Mouse (Mus musculus): ENCODE results near the gene Rabggtb. TPM values are rescaled to one million over a fixed set of nuclear protein-coding genes. Genes with fewer than 3 reads are reported as not detected.

Rabggtb gene
- polyA plus RNA-seq, 1 experiment from 2014 or later: 48.0 TPM

GRCm38 (mm10) chr3:153911197-153911881 is 1.5 kb downstream of the Rabggtb start:
- Histone ChIP-seq H3K27ac (replicated peaks) (peak overlapping the region; percentile 97), H3K9me3 (replicated peaks) (no peaks in the 10 kb centered on the region), H3K27me3 (ENCODE audit: low read depth, poor library complexity, severe bottlenecking) (no peaks in the 10 kb centered on the region), H3K4me1 (peaks cover 43% of the 10 kb centered on the region), H3K4me3 (peak overlapping the region; percentile 95), H3K36me3 (peaks cover 56% of the 10 kb centered on the region)
- no peak for DNase-seq (ENCODE audit: low spot score)
- WGBS: 56% methylated on average over 8 of the region's 8 CpGs

- peak overlapping the region; percentile 95 for H3K4me3 ChIP-seq
- H3K9me3 ChIP-seq (replicated peaks): no peaks in the 10 kb centered on the region
- peaks cover 43% of the 10 kb centered on the region for H3K4me1 ChIP-seq
- H3K27me3 ChIP-seq (ENCODE audit: low read depth, poor library complexity, severe bottlenecking): no peaks in the 10 kb centered on the region
- DNase-seq (ENCODE audit: low spot score): no peak
- 76% methylated on average over 7 of the region's 7 CpGs for WGBS
- no peak overlapping the region for H3K27ac ChIP-seq (replicated peaks)
- H3K36me3 ChIP-seq: peaks cover 64% of the 10 kb centered on the region
Measured at GRCm38 (mm10) chr3:153910489-153910888, 2.3 kb downstream of the Rabggtb start.

GRCm38 (mm10) chr3:153908919-153909318 is 3.9 kb downstream of the Rabggtb start:
- no peaks in the 10 kb centered on the region for H3K9me3 ChIP-seq (replicated peaks)
- peaks cover 80% of the 10 kb centered on the region for H3K36me3 ChIP-seq
- 87% methylated on average over 5 of the region's 5 CpGs for WGBS
- H3K4me3 ChIP-seq: no peak overlapping the region
- H3K4me1 ChIP-seq: peaks cover 43% of the 10 kb centered on the region
- DNase-seq (ENCODE audit: low spot score): no peak
- H3K27ac ChIP-seq (replicated peaks): no peak overlapping the region
- no peaks in the 10 kb centered on the region for H3K27me3 ChIP-seq (ENCODE audit: low read depth, poor library complexity, severe bottlenecking)

- H3K27me3 ChIP-seq (ENCODE audit: low read depth, poor library complexity, severe bottlenecking): no peaks in the 10 kb centered on the region
- peaks cover 31% of the 10 kb centered on the region for H3K4me1 ChIP-seq
- DNase-seq (ENCODE audit: low spot score): no peak
- no peaks in the 10 kb centered on the region for H3K9me3 ChIP-seq (replicated peaks)
- peak within 1 kb of the TSS; percentile 11; the same call in 1 of the 2 replicates for H3K4me3 ChIP-seq
- H3K27ac ChIP-seq (replicated peaks): no peak within 1 kb of the TSS
- WGBS: 86% methylated on average over 9 of the region's 9 CpGs
- peaks cover 83% of the 10 kb centered on the region for H3K36me3 ChIP-seq
Measured at GRCm38 (mm10) chr3:153906136-153906871, 6.5 kb downstream of the Rabggtb start, which contains the start of gene Msh4. Msh4 (minus strand) TSS chr3:153906138.

DNA sequence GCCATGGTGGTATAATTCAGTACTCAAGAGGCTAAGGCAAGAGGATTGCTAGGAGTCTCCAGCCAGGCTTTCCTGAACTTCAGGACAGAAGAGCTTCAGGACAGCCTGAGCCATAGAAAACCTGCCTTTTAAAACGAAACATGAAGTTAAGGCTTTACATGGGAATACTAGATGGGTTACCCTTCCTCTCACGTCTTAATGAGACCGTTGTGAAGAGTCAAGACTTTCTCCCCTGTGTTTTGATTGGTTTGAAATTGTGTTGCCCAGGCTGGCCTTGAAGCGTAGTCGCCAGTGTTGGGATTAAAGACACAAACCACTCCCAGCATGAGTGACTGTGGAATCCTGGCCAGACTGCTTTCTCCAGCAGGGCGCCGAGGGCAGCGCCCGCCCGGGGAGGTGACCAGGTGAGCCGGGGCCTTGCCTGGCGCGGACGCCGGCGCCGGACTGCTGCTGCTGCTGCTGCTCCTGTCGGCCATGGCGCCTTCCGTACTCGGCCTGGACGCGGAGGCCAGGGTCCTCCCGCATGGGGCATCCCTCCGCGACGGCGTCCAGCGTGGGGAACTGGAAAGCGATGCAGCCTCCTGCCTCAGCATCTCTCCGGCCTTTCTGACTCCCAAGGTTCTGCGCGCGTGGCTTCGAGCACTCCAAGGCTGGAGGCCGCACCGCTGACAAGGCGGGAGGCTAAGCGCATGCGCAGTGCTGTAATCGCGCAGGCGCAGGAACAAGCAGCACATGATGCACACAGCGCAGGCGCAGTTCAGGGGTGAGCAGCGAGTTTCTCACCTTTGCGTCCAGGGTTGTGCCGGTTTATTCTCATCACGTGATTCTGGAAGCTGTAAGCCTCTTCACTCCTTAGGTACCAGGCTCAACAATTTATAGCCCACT is 7.3 kb downstream of the Rabggtb start:
- Histone ChIP-seq H3K36me3 (peaks cover 75% of the 10 kb centered on the region), H3K4me1 (peaks cover 23% of the 10 kb centered on the region), H3K27ac (replicated peaks) (no peak overlapping the region), H3K27me3 (ENCODE audit: low read depth, poor library complexity, severe bottlenecking) (no peaks in the 10 kb centered on the region), H3K9me3 (replicated peaks) (no peaks in the 10 kb centered on the region), H3K4me3 (peak overlapping the region; percentile 11; the same call in 1 of the 2 replicates)
- 84% methylated on average over 49 of the region's 49 CpGs for WGBS
- peak; percentile 33 for DNase-seq (ENCODE audit: low spot score)

- Histone ChIP-seq H3K9me3 (replicated peaks) (no peaks in the 10 kb centered on the region), H3K36me3 (peaks cover 66% of the 10 kb centered on the region), H3K27me3 (ENCODE audit: low read depth, poor library complexity, severe bottlenecking) (no peaks in the 10 kb centered on the region), H3K4me1 (peaks cover 14% of the 10 kb centered on the region), H3K4me3 (no peak overlapping the region), H3K27ac (replicated peaks) (no peak overlapping the region)
- peak; percentile 58 for DNase-seq (ENCODE audit: low spot score)
- 70% methylated on average over 6 of the region's 6 CpGs for WGBS
Measured at GRCm38 (mm10) chr3:153904586-153904985, 8.2 kb downstream of the Rabggtb start.

DNA sequence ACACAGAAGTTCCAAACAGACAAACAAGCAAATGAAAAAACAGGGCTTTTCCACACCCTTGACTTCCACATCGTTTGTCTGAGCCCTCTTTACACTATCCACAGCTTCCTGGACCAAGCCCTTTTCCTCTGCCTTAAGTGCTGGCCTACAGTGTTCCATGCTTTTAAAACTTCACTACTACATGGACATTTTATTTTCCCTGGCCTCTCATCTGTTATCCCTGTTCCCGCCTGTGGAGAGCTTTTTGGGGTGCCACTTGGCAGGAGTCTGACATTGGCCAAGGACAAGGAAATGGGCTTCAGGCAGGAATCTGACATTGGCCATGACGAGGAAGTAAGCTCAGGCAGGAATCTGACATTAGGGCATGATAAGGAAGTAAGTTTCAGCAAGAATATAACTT is 10.2 kb downstream of the Rabggtb start:
- Histone ChIP-seq H3K9me3 (replicated peaks) (no peaks in the 10 kb centered on the region), H3K27me3 (ENCODE audit: low read depth, poor library complexity, severe bottlenecking) (no peaks in the 10 kb centered on the region), H3K27ac (replicated peaks) (no peak overlapping the region), H3K4me1 (no peaks in the 10 kb centered on the region), H3K4me3 (no peak overlapping the region), H3K36me3 (peaks cover 46% of the 10 kb centered on the region)
- DNase-seq (ENCODE audit: low spot score): no peak
- WGBS: 71% methylated on average over 3 of the region's 3 CpGs

- H3K9me3 ChIP-seq (replicated peaks): no peaks in the 10 kb centered on the region
- no peaks in the 10 kb centered on the region for H3K27me3 ChIP-seq (ENCODE audit: low read depth, poor library complexity, severe bottlenecking)
- DNase-seq (ENCODE audit: low spot score): no peak
- H3K27ac ChIP-seq (replicated peaks): no peak overlapping the region
- no peaks in the 10 kb centered on the region for H3K4me1 ChIP-seq
- H3K36me3 ChIP-seq: peaks cover 39% of the 10 kb centered on the region
- no peak overlapping the region for H3K4me3 ChIP-seq
- WGBS: 85% methylated on average over 1 of the region's 1 CpGs
Measured at GRCm38 (mm10) chr3:153901904-153902303, 10.9 kb downstream of the Rabggtb start.

DNA sequence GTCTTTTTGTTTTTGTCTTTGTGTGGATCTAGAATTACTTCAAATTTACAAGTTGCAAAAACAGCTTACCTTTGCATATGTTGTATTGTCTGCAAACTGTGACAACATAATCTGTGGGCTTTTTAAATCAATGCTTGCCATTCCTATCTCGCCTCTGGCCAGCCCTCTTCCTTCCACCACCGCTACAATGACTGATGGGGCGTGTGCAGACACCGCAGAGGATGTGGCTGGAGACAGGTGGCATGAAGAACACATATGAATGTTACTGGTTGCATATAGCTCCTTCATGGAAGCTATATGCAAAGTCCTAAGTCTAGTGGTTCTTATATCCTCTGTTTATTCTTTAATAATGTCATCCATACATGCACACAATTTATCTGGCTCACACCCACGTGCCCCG is 15.6 kb downstream of the Rabggtb start:
- Histone ChIP-seq H3K27me3 (ENCODE audit: low read depth, poor library complexity, severe bottlenecking) (no peaks in the 10 kb centered on the region), H3K4me1 (no peaks in the 10 kb centered on the region), H3K27ac (replicated peaks) (no peak overlapping the region), H3K9me3 (replicated peaks) (no peaks in the 10 kb centered on the region), H3K4me3 (no peak overlapping the region), H3K36me3 (no peaks in the 10 kb centered on the region)
- no peak for DNase-seq (ENCODE audit: low spot score)
- 79% methylated on average over 6 of the region's 6 CpGs for WGBS

DNA sequence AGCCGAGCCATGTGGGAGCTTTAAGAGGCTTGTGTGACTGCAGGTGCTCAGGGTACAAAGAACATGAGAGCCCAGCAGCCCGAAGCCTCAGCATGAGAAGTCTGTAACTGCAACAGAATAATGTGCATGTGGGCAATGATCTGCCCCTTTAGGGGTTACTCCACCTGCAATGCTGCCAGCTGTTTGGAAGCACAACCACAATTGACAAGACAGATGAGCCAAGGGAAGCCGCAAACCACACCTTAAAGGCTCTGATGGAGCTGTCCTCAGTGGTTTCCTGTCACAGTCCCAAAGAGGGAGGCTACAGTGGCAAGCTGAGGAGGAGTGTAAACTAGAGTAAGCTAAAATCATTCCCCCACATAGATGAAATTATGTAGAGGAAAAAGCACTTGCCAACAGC is 17.4 kb downstream of the Rabggtb start:
- H3K27me3 ChIP-seq (ENCODE audit: low read depth, poor library complexity, severe bottlenecking): no peaks in the 10 kb centered on the region
- no peak overlapping the region for H3K27ac ChIP-seq (replicated peaks)
- H3K9me3 ChIP-seq (replicated peaks): no peaks in the 10 kb centered on the region
- H3K4me1 ChIP-seq: no peaks in the 10 kb centered on the region
- H3K36me3 ChIP-seq: no peaks in the 10 kb centered on the region
- DNase-seq (ENCODE audit: low spot score): no peak
- H3K4me3 ChIP-seq: no peak overlapping the region
- 90% methylated on average over 3 of the region's 3 CpGs for WGBS

- Histone ChIP-seq H3K36me3 (no peaks in the 10 kb centered on the region), H3K27me3 (ENCODE audit: low read depth, poor library complexity, severe bottlenecking) (no peaks in the 10 kb centered on the region), H3K4me1 (no peaks in the 10 kb centered on the region), H3K4me3 (no peak overlapping the region), H3K27ac (replicated peaks) (no peak overlapping the region), H3K9me3 (replicated peaks) (no peaks in the 10 kb centered on the region)
- WGBS: 80% methylated on average over 7 of the region's 8 CpGs
- no peak for DNase-seq (ENCODE audit: low spot score)
Measured at GRCm38 (mm10) chr3:153889188-153889781, 23.5 kb downstream of the Rabggtb start.

DNA sequence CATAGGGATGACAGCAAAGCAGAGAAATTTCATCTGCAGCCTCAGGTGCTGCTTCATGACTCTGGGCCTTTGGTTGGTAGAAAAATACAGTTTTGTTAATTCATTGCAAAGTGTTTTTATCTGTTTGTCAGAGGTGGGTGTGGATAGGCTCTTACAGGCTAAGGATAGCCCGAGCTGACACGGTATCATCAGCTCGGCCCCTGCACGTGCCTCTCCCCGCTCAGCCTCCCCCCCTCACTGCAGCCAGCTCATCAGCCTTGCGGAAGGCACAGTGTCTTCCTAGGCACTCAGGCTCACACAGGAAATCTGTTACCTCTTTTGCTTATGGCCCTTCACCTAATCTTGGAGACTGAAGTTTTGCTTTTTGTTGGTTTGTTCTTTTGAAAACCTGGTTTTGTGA is 24.7 kb downstream of the Rabggtb start:
- Histone ChIP-seq H3K4me1 (no peaks in the 10 kb centered on the region), H3K4me3 (no peak overlapping the region), H3K36me3 (no peaks in the 10 kb centered on the region), H3K27ac (replicated peaks) (no peak overlapping the region), H3K27me3 (ENCODE audit: low read depth, poor library complexity, severe bottlenecking) (no peaks in the 10 kb centered on the region), H3K9me3 (replicated peaks) (no peaks in the 10 kb centered on the region)
- WGBS: 86% methylated on average over 6 of the region's 6 CpGs
- no peak for DNase-seq (ENCODE audit: low spot score)
